Mouse (Mus musculus): ENCODE results near the gene Dtx3. TPM values are rescaled to one million over a fixed set of nuclear protein-coding genes. Genes with fewer than 3 reads are reported as not detected.

Dtx3 gene
- polyA plus RNA-seq, 1 experiment from 2014 or later = 72.9 TPM

DNA sequence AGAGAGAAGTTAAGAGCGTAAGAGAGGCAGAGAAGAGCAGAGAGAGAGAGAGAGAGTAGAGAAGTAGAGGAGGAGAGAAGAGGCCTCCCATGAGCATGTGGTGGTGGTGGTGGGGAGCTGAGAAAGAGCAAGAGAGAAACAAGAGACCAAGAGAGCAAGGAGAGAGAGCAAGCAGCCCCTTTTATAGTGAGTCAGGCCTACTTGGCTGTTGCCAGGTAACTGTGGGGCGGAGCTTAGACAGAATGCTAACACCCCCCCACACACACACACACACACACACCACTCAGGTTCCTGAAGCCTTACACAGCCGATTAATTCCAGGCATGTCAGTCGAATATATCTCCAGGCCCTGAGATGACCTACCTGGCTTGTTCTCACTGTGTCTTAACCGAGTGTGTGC, 50.2 kb downstream of the Dtx3 start:
- Histone ChIP-seq H3K36me3 (ENCODE audit: control insufficient read depth, insufficient read depth, low read length) (no peaks in the 10 kb centered on the region), H3K27ac (ENCODE audit: low read length) (no peak overlapping the region), H3K4me2 (ENCODE audit: low read depth, low read length) (no peak overlapping the region), H3K4me3 (ENCODE audit: low read length) (no peak overlapping the region), H3K9me3 (ENCODE audit: control insufficient read depth, low read length) (no peaks in the 10 kb centered on the region), H3K9ac (ENCODE audit: low read length) (no peak overlapping the region), H3K4me1 (replicated peaks; ENCODE audit: control insufficient read depth, insufficient read depth, low read length) (no peaks in the 10 kb centered on the region), H3K27me3 (ENCODE audit: control insufficient read depth, insufficient read depth, low read depth, low read length) (no peaks in the 10 kb centered on the region)
- WGBS = 72% methylated on average over 5 of the region's 5 CpGs
- ATAC-seq (ENCODE audit: low read depth) = no peak

DNA sequence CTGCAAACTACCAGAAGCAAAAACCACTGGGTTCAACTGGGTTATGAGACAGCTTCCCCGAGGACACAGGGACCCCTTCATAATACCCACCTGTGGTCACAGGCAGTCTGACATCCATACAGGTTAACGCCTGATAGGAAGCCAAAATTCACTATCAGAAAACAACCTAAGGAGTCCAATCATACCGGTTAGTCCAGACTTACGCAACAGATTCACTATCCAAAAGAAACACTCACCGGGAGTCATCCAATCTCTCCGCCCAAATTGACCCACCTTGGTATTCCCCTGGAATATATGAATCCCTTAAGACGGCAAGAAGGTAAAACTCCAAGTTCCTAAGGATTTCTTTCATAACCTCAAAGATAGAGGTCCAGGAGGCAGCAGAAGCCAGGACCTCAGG, 51.0 kb downstream of the Dtx3 start:
- WGBS = 85% methylated on average over 7 of the region's 7 CpGs
- Histone ChIP-seq H3K4me2 (ENCODE audit: low read depth, low read length) (no peak overlapping the region), H3K36me3 (ENCODE audit: control insufficient read depth, insufficient read depth, low read length) (no peaks in the 10 kb centered on the region), H3K9ac (ENCODE audit: low read length) (no peak overlapping the region), H3K27ac (ENCODE audit: low read length) (no peak overlapping the region), H3K4me1 (replicated peaks; ENCODE audit: control insufficient read depth, insufficient read depth, low read length) (no peaks in the 10 kb centered on the region), H3K4me3 (ENCODE audit: low read length) (no peak overlapping the region), H3K27me3 (ENCODE audit: control insufficient read depth, insufficient read depth, low read depth, low read length) (no peaks in the 10 kb centered on the region), H3K9me3 (ENCODE audit: control insufficient read depth, low read length) (no peaks in the 10 kb centered on the region)
- ATAC-seq (ENCODE audit: low read depth) = no peak

- ATAC-seq (ENCODE audit: low read depth) = no peak
- Histone ChIP-seq H3K4me2 (ENCODE audit: low read depth, low read length) (no peak overlapping the region), H3K4me3 (ENCODE audit: low read length) (no peak overlapping the region), H3K4me1 (replicated peaks; ENCODE audit: control insufficient read depth, insufficient read depth, low read length) (no peaks in the 10 kb centered on the region), H3K27ac (ENCODE audit: low read length) (no peak overlapping the region), H3K27me3 (ENCODE audit: control insufficient read depth, insufficient read depth, low read depth, low read length) (no peaks in the 10 kb centered on the region), H3K9me3 (ENCODE audit: control insufficient read depth, low read length) (no peaks in the 10 kb centered on the region), H3K9ac (ENCODE audit: low read length) (no peak overlapping the region), H3K36me3 (ENCODE audit: control insufficient read depth, insufficient read depth, low read length) (no peaks in the 10 kb centered on the region)
- 84% methylated on average over 8 of the region's 8 CpGs for WGBS
Observed at GRCm38 (mm10) chr10:127143228-127143627, 52.3 kb downstream of the Dtx3 start.

- Histone ChIP-seq H3K9ac (ENCODE audit: low read length) (no peak overlapping the region), H3K36me3 (ENCODE audit: control insufficient read depth, insufficient read depth, low read length) (no peaks in the 10 kb centered on the region), H3K4me3 (ENCODE audit: low read length) (no peak overlapping the region), H3K27me3 (ENCODE audit: control insufficient read depth, insufficient read depth, low read depth, low read length) (no peaks in the 10 kb centered on the region), H3K4me2 (ENCODE audit: low read depth, low read length) (no peak overlapping the region), H3K9me3 (ENCODE audit: control insufficient read depth, low read length) (no peaks in the 10 kb centered on the region), H3K4me1 (replicated peaks; ENCODE audit: control insufficient read depth, insufficient read depth, low read length) (no peaks in the 10 kb centered on the region), H3K27ac (ENCODE audit: low read length) (no peak overlapping the region)
- WGBS = 44% methylated on average over 8 of the region's 8 CpGs
- ATAC-seq (ENCODE audit: low read depth) = no peak
Observed at GRCm38 (mm10) chr10:127141500-127141899, 54.0 kb downstream of the Dtx3 start.

DNA sequence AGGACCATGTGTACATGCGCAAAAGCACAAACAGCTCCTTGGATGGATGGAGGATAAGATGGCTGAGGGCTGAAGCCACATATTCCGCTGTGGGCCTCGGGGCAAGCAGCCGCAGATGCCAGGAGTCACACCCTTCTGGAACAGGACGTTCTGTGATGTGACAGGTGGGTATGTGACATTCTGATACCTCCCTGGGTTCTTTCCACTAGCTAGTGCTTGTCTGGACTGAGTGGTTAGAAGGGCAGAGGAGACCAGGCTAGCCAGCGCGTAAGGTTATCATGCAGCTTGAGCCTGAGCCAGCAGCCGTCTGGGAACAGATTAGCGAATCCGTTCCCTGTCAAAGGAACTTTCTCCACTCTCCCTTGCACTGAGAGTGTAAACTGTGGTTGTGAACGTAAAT, 54.6 kb downstream of the Dtx3 start:
- Histone ChIP-seq H3K4me2 (ENCODE audit: low read depth, low read length) (no peak overlapping the region), H3K27ac (ENCODE audit: low read length) (no peak overlapping the region), H3K36me3 (ENCODE audit: control insufficient read depth, insufficient read depth, low read length) (no peaks in the 10 kb centered on the region), H3K27me3 (ENCODE audit: control insufficient read depth, insufficient read depth, low read depth, low read length) (no peaks in the 10 kb centered on the region), H3K4me1 (replicated peaks; ENCODE audit: control insufficient read depth, insufficient read depth, low read length) (no peaks in the 10 kb centered on the region), H3K9ac (ENCODE audit: low read length) (no peak overlapping the region), H3K9me3 (ENCODE audit: control insufficient read depth, low read length) (no peaks in the 10 kb centered on the region), H3K4me3 (ENCODE audit: low read length) (no peak overlapping the region)
- ATAC-seq (ENCODE audit: low read depth) = no peak
- 64% methylated on average over 11 of the region's 11 CpGs for WGBS

Other genes starting within 250 kb of the Dtx3 start
- 66.2 and 72.0 TPM in 2 replicates for gene Ctdsp2, start 217.0 kb downstream of the Dtx3 start, polyA plus RNA-seq (2015; fragmentation: Nextera tagmentation; extraction: Ambion mirVana)
- gene Avil, start 195.0 kb downstream of the Dtx3 start, polyA plus RNA-seq (2015; fragmentation: Nextera tagmentation; extraction: Ambion mirVana) = 0.20 and 0.33 TPM in 2 replicates
- 69.3 and 71.6 TPM in 2 replicates for gene Tsfm, start 164.9 kb downstream of the Dtx3 start, polyA plus RNA-seq (2015; fragmentation: Nextera tagmentation; extraction: Ambion mirVana)
- 37.5 and 39.9 TPM in 2 replicates for gene Mettl1, start 154.3 kb downstream of the Dtx3 start, polyA plus RNA-seq (2015; fragmentation: Nextera tagmentation; extraction: Ambion mirVana)
- 0.29 and 0.36 TPM in 2 replicates for gene Eef1akmt3, start 154.2 kb downstream of the Dtx3 start, polyA plus RNA-seq (2015; fragmentation: Nextera tagmentation; extraction: Ambion mirVana)
- 0.11 and 0.38 TPM in 2 replicates for gene Cyp27b1, start 147.5 kb downstream of the Dtx3 start, polyA plus RNA-seq (2015; fragmentation: Nextera tagmentation; extraction: Ambion mirVana)
- 0.46 and 0.53 TPM in 2 replicates for gene March9, start 135.5 kb downstream of the Dtx3 start, polyA plus RNA-seq (2015; fragmentation: Nextera tagmentation; extraction: Ambion mirVana)
- gene Cdk4, start 132.2 kb downstream of the Dtx3 start, polyA plus RNA-seq (2015; fragmentation: Nextera tagmentation; extraction: Ambion mirVana) = 1,550 and 1,646 TPM in 2 replicates
- 165 and 169 TPM in 2 replicates for gene Tspan31, start 125.5 kb downstream of the Dtx3 start, polyA plus RNA-seq (2015; fragmentation: Nextera tagmentation; extraction: Ambion mirVana)
- gene Agap2, start 120.4 kb downstream of the Dtx3 start, polyA plus RNA-seq (2015; fragmentation: Nextera tagmentation; extraction: Ambion mirVana) = 0.04 and 0.58 TPM in 2 replicates
- gene Os9, start 74.6 kb downstream of the Dtx3 start, polyA plus RNA-seq (2015; fragmentation: Nextera tagmentation; extraction: Ambion mirVana) = 108 and 111 TPM in 2 replicates
- 3.5 and 5.2 TPM in 2 replicates for gene B4galnt1, start 30.5 kb downstream of the Dtx3 start, polyA plus RNA-seq (2015; fragmentation: Nextera tagmentation; extraction: Ambion mirVana)
- 0.88 and 1.1 TPM in 2 replicates for gene Slc26a10, start 15.1 kb downstream of the Dtx3 start, polyA plus RNA-seq (2015; fragmentation: Nextera tagmentation; extraction: Ambion mirVana)
- gene Arhgef25, start 5.6 kb downstream of the Dtx3 start, polyA plus RNA-seq (2015; fragmentation: Nextera tagmentation; extraction: Ambion mirVana) = 60.3 and 65.0 TPM in 2 replicates
- gene Pip4k2c, start 15.9 kb upstream of the Dtx3 start, polyA plus RNA-seq (2015; fragmentation: Nextera tagmentation; extraction: Ambion mirVana) = 30.0 and 30.8 TPM in 2 replicates
- gene Kif5a, start 67.6 kb upstream of the Dtx3 start, polyA plus RNA-seq (2015; fragmentation: Nextera tagmentation; extraction: Ambion mirVana) = 1.2 TPM in 2 replicates
- gene Dctn2, start 70.6 kb upstream of the Dtx3 start, polyA plus RNA-seq (2015; fragmentation: Nextera tagmentation; extraction: Ambion mirVana) = 183 and 194 TPM in 2 replicates
- gene Mbd6, start 93.3 kb upstream of the Dtx3 start, polyA plus RNA-seq (2015; fragmentation: Nextera tagmentation; extraction: Ambion mirVana) = 10.6 and 15.2 TPM in 2 replicates
- 86.1 and 93.9 TPM in 2 replicates for gene Mars, start 116.1 kb upstream of the Dtx3 start, polyA plus RNA-seq (2015; fragmentation: Nextera tagmentation; extraction: Ambion mirVana)
- 5.5 and 6.9 TPM in 2 replicates for gene Arhgap9, start 126.2 kb upstream of the Dtx3 start, polyA plus RNA-seq (2015; fragmentation: Nextera tagmentation; extraction: Ambion mirVana)
- 9.7 and 10.5 TPM in 2 replicates for gene Gli1, start 146.2 kb upstream of the Dtx3 start, polyA plus RNA-seq (2015; fragmentation: Nextera tagmentation; extraction: Ambion mirVana)
- gene Inhbe, start 158.7 kb upstream of the Dtx3 start, polyA plus RNA-seq (2015; fragmentation: Nextera tagmentation; extraction: Ambion mirVana) = not detected in 2 replicates
- not detected in 2 replicates for gene Inhbc, start 174.7 kb upstream of the Dtx3 start, polyA plus RNA-seq (2015; fragmentation: Nextera tagmentation; extraction: Ambion mirVana)
- gene R3hdm2, start 184.6 kb upstream of the Dtx3 start, polyA plus RNA-seq (2015; fragmentation: Nextera tagmentation; extraction: Ambion mirVana) = 22.2 and 22.4 TPM in 2 replicates

Measured in lung, embryonic 16.5 days (tissue).